Mouse (Mus musculus) megakaryocyte, embryonic 14.5 days (primary cell): ENCODE results near the gene Mpst. TPM values are rescaled to one million over a fixed set of nuclear protein-coding genes. Genes with fewer than 3 reads are reported as not detected.

Experiments used
- H3K27me3 ChIP-seq: replicated peaks from 2 replicates; pipeline ENCODE3; 2012; ENCODE audit warnings: inconsistent platforms
- H3K36me3 ChIP-seq: replicated peaks from 2 replicates; pipeline ENCODE3; 2012; ENCODE audit warnings: low read length, inconsistent platforms, mixed read lengths
- H3K4me1 ChIP-seq: 2 replicates; pipeline ENCODE4 v1.6.1; 2012; ENCODE audit warnings: inconsistent platforms
- H3K4me3 ChIP-seq: replicated peaks from 2 replicates; pipeline ENCODE3; 2012; ENCODE audit warnings: moderate library complexity, mild to moderate bottlenecking, inconsistent platforms
- H3K9me3 ChIP-seq: 2 replicates; pipeline ENCODE4 v1.6.1; 2012; ENCODE audit warnings: inconsistent platforms
- FLI1 ChIP-seq: IDR thresholded peaks from 2 replicates; pipeline ENCODE4 v1.6.1; 2012; ENCODE audit warnings: low read length, inconsistent platforms, mixed read lengths
- GATA1 ChIP-seq: IDR thresholded peaks from 3 replicates; pipeline ENCODE4 v1.6.1; 2012; ENCODE audit warnings: mixed read lengths, low read length, inconsistent platforms, borderline replicate concordance
- polyA plus RNA-seq: library from polyadenylated mRNA; stranded (reverse); fragments of >175 nt; gene quantifications from 2 replicates; pipeline ENCODE4 v1.2.3, GENCODE M21; 2012; ENCODE audit warnings: low replicate concordance; ENCODE audit not compliant: insufficient read depth

Gene Mpst
- 68.5 and 128 TPM in 2 replicates for polyA plus RNA-seq

DNA sequence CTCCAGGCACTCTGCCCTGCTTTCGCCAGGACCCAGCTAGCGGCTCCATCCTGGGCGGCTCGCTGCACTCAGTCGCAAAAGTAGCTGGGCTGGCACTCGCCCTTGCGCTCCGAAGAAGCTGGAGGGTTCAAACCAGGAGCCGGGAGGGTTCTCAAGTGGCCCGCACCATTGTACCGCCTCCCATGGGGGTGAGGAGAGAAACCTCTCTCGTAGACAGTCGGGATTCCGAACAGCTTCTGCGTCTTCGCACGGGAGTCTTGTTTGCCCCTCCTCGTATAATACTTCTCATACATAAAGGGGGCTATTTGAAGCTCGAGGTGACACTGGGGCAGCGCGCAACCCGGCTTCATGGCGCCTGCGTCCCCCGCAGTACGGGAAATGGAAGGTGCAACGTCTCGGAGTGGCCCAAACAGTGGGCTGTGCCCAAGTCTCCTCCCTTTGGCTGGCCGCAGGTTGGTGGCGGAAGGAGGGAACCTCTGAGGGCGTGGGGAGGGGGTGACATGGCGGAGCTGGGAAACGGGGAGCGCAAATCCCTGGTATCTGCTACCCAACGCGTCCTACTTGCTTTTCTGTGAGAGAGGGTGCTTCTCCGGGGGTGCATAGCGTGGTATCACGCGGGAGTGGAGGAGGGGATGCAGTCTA lies at the start of gene Mpst:
Mpst (plus strand) TSS at position 124 of the 642 bp plus-strand sequence.
- H3K4me1 ChIP-seq, result peaks cover 71% of the 10 kb centered on the region
- H3K4me3 ChIP-seq, result peak within 1 kb of the TSS; percentile 96

DNA sequence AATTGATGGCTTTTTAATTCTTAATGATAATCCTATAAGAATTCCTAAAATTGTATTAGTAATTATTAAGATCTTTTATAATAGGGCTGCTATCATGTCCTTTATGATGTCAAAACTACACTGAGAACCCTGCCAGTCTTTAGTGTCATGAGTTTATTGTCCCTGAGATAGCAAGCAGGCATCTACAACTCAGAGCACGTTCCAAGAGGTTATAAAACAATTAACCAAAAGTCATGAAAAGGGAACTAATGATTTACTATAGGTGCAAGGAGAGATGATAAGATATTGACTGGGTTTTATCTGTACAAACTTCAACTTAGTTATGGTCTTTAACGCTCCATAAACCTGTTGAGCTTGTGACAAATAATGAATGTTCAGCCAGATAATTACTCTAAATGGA lies 40.3 kb upstream of the Mpst start:
- no peak overlapping the region for H3K4me3 ChIP-seq
- TF ChIP-seq FLI1 (no peak), GATA1 (no peak)
- peaks cover 63% of the 10 kb centered on the region for H3K27me3 ChIP-seq
- H3K9me3 ChIP-seq, result peaks cover 17% of the 10 kb centered on the region
- H3K4me1 ChIP-seq, result peaks cover 20% of the 10 kb centered on the region
- no peaks in the 10 kb centered on the region for H3K36me3 ChIP-seq

More for the DNA sequence above, at the start of gene Mpst:
- peaks cover 5% of the 10 kb centered on the region for H3K27me3 ChIP-seq
- no peak for TF ChIP-seq GATA1
- no peak for TF ChIP-seq FLI1
- H3K9me3 ChIP-seq, result no peaks in the 10 kb centered on the region
- H3K36me3 ChIP-seq, result peaks cover 18% of the 10 kb centered on the region

DNA sequence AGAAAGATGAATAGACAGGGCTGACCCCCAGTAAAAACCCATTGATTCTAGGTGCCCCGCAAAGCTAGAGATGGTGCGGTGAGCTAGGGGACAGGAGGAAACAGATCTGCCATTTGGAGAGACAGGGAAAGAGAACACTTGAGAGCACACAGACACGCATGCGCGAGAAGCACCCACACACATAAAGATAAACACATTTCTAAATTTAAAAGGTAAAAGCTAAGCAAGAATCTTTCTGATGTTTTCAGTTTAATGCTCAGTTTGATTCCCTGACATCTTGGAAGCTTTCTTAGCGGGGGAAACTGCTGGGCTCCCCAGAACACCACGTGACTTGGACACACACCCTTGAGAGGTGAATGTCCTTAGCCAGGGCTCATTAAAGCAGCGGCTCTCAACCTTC lies 39.3 kb upstream of the Mpst start:
- Histone ChIP-seq H3K27me3 (peaks cover 71% of the 10 kb centered on the region), H3K4me1 (peaks cover 20% of the 10 kb centered on the region), H3K4me3 (no peak overlapping the region), H3K36me3 (no peaks in the 10 kb centered on the region), H3K9me3 (peaks cover 16% of the 10 kb centered on the region)
- no peak for TF ChIP-seq GATA1
- TF ChIP-seq FLI1, result no peak

DNA sequence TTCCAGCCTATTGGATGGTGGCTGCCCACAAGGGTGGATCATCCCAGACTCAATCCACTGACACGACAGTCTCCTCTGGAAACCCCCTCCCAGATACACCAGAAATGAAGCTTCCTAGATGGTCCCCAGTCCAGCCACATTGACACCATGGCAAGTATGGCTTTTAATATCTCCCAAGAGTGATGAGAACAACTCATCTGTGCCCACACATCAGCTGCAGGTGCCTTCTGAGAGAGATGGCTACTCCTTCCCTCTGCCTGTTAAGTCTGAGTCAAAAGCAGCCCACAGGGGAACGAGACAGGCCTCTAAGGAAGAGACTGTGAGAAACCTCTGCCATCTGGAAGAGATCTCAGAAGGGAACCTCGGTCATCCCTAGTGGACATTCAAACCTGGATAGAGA lies 38.4 kb upstream of the Mpst start:
- TF ChIP-seq GATA1 (no peak), FLI1 (no peak)
- Histone ChIP-seq H3K27me3 (peaks cover 72% of the 10 kb centered on the region), H3K4me3 (no peak overlapping the region), H3K36me3 (no peaks in the 10 kb centered on the region), H3K4me1 (peaks cover 20% of the 10 kb centered on the region), H3K9me3 (peaks cover 7% of the 10 kb centered on the region)

DNA sequence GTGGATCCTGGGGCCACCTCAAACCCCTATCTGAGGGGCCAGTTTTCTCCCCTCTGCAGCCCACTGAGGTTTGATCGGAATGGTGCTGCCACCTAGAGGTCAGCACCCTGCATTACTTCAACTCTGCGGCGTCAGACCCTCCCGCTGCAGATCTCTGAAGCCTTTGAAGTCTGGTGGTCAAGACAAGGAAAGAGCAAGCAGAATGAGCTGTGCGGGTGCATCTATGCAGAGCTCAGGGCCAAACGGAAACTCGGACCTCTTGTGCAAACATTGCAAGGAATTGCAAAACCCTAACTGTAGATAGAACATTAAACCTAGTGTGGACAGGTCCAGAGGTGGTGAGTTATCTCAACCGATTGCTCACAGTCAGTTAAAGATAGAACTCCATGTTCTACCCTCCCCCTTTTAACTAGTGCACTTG lies 37.3 kb upstream of the Mpst start:
- Histone ChIP-seq H3K36me3 (no peaks in the 10 kb centered on the region), H3K27me3 (peaks cover 71% of the 10 kb centered on the region), H3K4me1 (peaks cover 20% of the 10 kb centered on the region), H3K4me3 (no peak overlapping the region), H3K9me3 (peaks cover 6% of the 10 kb centered on the region)
- TF ChIP-seq FLI1 (no peak), GATA1 (no peak)

DNA sequence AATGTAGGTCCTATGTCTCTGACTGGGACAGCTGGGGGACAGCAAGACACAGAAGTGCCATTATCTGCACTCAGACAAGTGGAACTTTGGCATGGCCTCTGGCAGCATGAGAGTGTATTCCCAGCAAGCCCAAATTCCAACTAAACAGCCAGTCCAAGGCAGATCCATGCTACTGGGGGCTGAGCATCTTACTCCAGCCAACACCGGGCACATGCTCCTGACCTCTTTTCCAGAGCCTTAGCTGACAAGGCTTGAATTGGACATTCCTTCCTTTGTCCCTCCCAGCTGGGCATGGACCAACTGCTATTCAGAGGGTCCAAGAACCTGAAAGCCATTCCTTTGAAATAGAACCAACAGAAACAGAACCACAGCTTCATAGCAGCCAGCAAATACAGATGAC lies 36.6 kb upstream of the Mpst start:
- TF ChIP-seq FLI1 (no peak), GATA1 (no peak)
- H3K4me1 ChIP-seq, result peaks cover 20% of the 10 kb centered on the region
- no peak overlapping the region for H3K4me3 ChIP-seq

DNA sequence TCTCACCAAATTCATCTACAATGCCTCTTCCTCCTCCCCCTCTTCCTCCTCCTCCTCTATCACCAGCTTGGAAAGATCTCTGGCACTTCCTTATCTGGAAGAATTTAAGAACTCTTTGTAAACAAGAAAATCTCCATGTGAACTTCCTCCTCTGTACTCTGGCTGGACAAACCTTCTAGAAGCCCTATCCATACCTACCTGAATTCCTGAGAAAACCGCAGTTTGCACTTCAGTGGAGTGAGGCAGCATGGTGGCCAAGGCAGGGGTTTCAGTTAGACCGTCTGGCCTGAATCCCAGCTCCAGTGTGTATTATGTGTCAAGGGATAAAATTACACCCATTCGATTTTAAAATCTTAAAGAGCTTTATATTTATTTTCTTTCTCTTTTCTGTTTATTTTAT lies 33.4 kb upstream of the Mpst start:
- no peaks in the 10 kb centered on the region for H3K36me3 ChIP-seq
- peaks cover 72% of the 10 kb centered on the region for H3K27me3 ChIP-seq
- TF ChIP-seq GATA1 (no peak), FLI1 (no peak)
- H3K4me3 ChIP-seq, result no peak overlapping the region
- peaks cover 16% of the 10 kb centered on the region for H3K4me1 ChIP-seq
- H3K9me3 ChIP-seq, result peaks cover 6% of the 10 kb centered on the region

More for the DNA sequence above, 36.6 kb upstream of the Mpst start:
- H3K9me3 ChIP-seq, result peaks cover 6% of the 10 kb centered on the region
- H3K36me3 ChIP-seq, result no peaks in the 10 kb centered on the region
- peaks cover 69% of the 10 kb centered on the region for H3K27me3 ChIP-seq

DNA sequence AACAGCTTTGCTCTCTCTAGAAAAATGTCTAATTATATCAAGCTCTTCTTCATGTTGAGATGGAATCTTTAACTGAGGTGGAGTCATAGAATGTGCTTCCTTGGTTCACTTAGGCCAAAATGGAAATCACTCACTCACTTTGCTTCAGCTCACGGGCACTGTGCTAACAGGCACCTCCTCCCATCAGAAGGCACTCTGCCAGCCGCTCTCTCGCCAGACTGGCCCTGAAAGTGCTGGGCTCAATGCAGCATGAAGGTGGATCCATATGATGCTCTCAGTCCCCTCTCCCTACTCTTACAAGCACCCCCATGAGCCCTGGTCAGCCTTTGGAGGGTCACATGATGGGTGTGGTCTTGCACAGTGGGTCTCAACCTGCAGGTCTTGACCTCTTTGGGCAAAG lies 32.0 kb upstream of the Mpst start:
- Histone ChIP-seq H3K9me3 (peaks cover 13% of the 10 kb centered on the region), H3K4me3 (no peak overlapping the region), H3K36me3 (no peaks in the 10 kb centered on the region), H3K4me1 (peaks cover 2% of the 10 kb centered on the region; the same call in 1 of the 2 replicates), H3K27me3 (peaks cover 75% of the 10 kb centered on the region)
- TF ChIP-seq GATA1 (no peak), FLI1 (no peak)

DNA sequence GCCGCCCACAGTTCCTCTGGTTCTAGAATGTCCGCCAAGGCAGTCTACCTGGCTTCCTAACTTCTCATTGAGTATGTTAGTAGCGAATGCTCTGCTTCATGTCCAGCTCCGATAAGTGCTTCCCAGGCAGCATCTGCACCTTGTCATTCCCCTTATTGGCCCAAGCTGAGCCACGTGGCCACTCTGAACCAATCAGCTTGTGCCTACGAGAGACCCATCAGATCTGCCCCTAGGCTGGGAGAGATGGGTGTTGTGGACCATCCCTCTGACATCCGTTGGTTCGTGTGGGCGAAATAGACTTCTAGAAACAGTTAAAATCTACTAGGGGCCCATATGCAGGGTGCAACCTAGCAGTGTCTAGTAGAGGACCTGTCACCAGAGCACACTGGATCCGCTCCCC lies 28.4 kb upstream of the Mpst start:
- no peak for TF ChIP-seq FLI1
- TF ChIP-seq GATA1, result no peak
- Histone ChIP-seq H3K4me1 (no peaks in the 10 kb centered on the region), H3K9me3 (peaks cover 10% of the 10 kb centered on the region; the same call in 1 of the 2 replicates), H3K4me3 (no peak overlapping the region), H3K27me3 (peaks cover 64% of the 10 kb centered on the region), H3K36me3 (no peaks in the 10 kb centered on the region)

DNA sequence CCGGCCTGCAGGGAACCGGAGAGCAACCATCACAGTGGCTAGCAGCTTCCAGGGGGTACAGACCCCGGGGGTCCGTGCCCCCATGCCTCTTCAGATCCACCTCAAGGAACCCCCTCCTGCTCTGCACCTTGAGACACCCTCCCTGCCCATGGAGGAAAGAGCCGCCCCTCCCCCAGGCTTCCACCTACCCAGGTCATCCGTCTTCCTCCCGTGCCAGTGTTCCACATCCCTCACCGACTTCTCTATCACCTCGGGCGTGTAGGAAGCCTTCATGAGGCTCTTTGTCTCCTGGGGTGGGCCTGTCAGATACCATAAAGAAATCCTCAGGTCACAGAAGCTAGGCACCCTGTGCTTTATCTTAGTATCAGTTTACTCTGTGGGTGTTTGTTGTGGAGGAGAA lies 27.7 kb upstream of the Mpst start:
- no peaks in the 10 kb centered on the region for H3K36me3 ChIP-seq
- peaks cover 10% of the 10 kb centered on the region; the same call in 1 of the 2 replicates for H3K9me3 ChIP-seq
- no peak for TF ChIP-seq GATA1
- TF ChIP-seq FLI1, result no peak
- no peak overlapping the region for H3K4me3 ChIP-seq
- peaks cover 62% of the 10 kb centered on the region for H3K27me3 ChIP-seq
- no peaks in the 10 kb centered on the region for H3K4me1 ChIP-seq
